Mouse (Mus musculus): ENCODE measurements around the gene Mcam. TPM values are rescaled to one million over a fixed set of nuclear protein-coding genes. Genes with fewer than 3 reads are reported as not detected.
"Not testable (repeated sequence)": the region's sequence is repeated elsewhere in the genome, so short reads cannot be mapped to it uniquely, and the experiment has no call there.

Mcam gene
- total RNA-seq, 2 experiments from 2014 or later = 0.12 TPM; not detected in 1

DNA sequence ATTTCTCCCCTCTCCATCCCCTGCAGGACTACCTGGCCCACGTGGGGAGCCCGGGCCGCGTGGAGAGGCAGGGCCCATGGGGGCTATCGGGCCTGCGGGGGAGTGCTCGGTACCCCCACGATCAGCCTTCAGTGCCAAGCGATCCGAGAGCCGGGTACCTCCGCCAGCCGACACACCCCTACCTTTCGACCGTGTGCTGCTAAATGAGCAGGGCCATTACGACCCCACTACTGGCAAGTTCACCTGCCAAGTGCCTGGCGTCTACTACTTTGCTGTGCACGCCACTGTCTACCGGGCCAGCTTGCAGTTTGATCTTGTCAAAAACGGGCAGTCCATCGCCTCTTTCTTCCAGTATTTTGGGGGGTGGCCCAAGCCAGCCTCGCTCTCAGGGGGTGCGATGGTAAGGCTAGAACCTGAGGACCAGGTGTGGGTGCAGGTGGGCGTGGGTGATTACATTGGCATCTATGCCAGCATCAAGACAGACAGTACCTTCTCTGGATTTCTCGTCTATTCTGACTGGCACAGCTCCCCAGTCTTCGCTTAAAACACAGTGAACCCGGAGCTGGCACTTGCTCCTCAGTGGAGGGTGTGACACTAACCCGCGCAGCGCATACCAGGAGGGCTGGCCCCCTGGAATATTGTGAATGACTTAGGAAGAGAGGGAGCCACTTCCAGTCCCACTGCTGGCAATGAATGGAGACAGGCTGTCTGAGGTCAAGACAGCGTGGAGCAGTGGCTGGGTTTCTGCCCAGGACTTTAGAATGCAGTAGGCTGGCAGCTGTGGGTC lies 25.8 kb upstream of the Mcam start:
- no peak for ATAC-seq (replicated peaks; ENCODE audit: poor library complexity)

DNA sequence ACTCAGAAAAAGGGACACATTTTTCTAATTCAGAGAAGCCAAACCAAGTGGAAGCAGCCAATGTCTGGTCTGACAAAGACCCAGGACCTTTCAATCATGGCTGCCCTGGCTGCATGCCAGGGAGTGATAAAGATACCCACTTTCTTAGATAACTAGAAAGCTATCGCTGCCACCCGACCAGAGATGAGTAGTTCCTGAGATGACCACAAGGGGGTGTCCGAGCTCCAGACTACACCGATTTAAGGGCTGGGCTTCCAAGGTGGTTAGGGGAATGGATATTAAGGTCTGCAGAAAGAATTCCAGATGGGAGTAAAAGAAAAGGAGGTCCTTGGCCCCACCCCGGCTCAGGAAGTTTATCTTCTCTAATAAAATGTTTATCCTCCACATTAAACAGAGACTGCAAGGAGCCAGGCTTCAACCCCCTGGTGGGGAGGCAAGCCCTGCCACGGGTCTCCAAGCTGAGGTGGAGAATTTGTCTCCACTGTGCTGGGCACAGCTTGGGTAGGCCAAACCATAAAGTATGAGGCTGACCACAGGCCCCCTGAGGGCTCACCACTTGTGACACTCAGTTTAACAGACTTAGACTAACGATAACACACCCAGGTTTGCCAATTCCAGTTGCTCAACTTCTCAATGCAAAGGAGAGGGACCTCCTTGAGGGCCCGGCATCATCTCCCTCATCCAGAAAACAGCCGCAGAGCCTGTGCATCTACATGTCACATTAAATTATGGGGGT lies 24.7 kb upstream of the Mcam start:
- ATAC-seq (replicated peaks; ENCODE audit: poor library complexity) = peak; percentile 26; the same call in 1 of the 2 replicates

DNA sequence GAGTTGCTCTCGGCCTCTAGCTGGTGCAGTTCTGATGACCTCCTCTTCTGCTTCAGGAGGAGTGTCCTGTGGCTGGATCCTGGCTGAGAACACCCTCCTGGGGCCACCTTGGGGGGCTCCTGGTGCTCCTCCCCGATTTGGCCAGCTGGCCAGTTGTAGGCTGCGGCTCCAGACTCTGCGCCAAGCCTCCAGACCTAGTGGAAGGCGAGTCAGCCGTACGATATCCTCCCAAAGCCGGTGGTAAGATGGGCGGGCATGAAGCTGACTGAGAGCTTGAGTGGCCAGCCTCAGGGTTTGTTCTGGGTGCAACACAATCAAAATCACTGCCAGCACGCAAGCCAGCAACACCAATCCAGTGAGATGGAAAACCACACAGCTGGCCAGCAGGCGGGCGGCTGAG lies 22.4 kb upstream of the Mcam start:
- ATAC-seq (replicated peaks; ENCODE audit: poor library complexity) = not testable (repeated sequence)

DNA sequence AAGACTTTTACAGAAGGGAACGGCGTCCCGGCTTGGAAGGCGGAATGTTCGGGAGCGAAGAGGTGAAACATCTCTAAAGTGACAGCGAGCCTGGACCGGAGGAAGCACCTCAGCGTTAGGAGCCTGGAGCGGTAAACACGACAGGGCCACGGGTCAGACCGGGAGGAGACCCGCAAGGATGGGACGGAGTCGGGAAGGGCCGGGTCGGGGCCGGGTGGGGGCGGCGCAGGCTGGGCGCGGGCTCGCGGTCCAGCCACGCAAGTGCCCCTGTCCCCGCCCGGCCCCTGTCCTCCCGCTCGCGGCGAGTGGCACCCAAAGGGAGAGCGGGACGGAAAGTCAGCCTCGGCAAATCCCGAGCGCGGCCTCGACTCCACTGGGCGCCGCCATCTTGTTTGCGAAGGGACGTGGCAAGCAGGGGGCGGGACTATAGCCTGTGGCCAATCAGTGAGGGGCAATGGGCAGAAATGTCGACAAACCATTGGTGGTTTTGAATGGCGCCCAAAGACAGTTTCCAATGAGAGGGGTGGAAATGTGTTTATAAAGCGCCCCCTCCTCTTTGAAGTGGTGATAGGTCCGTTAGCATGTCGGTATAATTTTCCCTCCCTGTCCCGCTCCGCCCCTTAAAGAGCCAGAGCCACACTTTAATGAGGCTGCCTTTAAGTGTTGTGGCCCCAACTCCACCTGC lies 21.0 kb upstream of the Mcam start, which contains the start of the genes Gm49380 and Rnf26:
Gene Gm49380 (minus strand): TSS at position 396 of the 685 bp plus-strand sequence.
Gene Rnf26 (minus strand): TSS at position 413 of the 685 bp plus-strand sequence.
- peak; percentile 97 for ATAC-seq (replicated peaks; ENCODE audit: poor library complexity)

DNA sequence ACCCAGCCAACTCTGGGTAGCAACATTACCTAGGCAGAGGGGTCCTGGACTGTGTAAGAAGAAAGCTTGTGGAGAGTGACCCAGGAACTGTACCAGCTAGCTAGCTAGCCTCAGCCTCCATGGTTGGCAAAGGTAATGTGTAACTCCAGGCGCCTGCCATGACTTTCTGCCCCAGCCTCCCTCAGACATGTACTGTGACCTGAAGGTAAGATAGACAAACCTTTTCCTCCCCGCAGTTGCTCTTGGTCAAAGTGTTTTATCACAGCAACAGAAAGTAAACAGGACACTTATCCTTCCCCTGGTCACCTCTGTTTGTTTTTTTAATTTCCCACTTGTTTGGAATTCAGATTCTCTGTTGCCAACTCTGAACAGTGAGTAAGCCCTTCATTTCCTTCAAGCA lies 19.8 kb upstream of the Mcam start:
- no peak for ATAC-seq (replicated peaks; ENCODE audit: poor library complexity)

DNA sequence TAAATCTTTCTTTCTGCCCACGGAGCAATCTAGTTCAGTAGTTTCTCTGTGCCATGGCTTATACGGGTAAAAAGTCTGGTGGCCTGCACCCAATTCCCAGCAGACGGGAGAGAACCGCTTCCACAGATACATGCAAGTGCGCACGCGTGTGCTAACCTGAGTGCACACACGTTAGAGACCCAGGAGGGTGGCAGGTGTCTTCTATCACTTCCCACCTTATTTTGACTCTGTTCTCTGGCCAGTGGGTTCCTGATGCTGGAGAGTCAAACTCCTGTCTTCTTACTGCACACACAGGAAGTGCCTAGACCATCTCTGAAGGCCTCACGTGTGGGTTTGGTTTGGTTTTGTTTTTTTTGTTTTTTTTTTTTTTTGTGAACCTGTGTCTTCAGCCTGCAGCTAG lies 18.7 kb upstream of the Mcam start:
- ATAC-seq (replicated peaks; ENCODE audit: poor library complexity) = no peak

DNA sequence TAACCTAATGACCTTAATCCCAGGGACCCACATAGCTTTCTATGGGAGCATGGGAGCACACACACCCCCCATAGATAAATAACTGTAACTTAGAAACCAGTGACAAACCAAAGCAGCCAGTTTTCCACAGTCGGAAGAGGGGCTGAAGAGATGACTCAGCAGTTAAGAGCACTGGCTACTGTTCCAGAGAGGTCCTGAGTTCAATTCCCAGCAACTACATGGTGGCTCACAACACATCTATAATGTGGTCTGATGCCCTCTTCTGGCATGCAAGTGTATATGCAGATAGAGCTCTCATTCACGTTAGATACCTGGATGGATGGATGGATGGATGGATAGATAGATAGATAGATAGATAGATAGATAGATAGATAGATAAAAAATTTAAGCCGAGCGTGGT lies 18.1 kb upstream of the Mcam start:
- no peak for ATAC-seq (replicated peaks; ENCODE audit: poor library complexity)

DNA sequence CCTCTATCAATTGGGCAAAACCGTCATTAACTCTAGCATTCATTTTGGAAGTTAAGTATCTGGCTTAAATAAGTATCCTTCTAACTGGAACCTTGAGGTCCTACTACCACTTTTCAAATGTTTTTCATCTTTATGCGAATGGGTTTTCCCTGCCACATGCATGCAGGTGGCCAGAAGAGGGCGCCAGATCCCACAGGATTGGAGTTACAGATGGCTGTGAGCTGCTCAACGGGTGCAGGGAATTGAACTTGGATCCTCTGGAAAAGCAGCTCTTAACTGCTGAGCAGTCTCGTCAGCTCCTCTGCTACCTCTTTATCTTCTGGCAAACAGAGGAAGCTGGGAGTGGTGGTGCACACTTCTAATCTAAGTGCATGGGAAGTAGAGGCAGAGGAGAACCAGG lies 15.3 kb upstream of the Mcam start:
- peak; percentile 75 for ATAC-seq (replicated peaks; ENCODE audit: poor library complexity)

DNA sequence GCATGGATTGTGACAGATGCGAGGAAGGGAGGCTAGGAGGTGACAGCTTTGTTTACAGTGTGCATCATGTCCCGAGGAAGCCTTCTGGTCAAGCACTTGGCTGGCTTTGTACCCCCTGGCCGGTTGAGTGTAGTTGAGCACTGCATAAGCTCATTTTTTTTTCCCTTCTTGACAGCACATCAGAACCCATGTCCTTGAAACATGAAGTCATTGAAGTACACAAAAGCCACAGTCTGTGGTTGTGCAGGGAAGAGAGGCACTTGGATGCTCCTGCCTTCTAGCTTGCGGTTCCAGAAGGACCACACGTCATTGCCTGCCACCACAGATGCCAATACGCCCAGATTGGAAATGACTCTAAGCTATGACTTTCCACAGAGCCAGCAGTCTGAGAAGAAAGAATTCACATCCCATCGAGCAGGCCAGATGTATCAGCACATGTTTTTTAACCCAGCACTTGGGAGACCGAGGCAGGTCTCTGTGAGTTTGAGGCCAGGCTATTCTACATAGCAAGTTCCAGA lies 14.3 kb upstream of the Mcam start:
- ATAC-seq (replicated peaks; ENCODE audit: poor library complexity) = no peak

DNA sequence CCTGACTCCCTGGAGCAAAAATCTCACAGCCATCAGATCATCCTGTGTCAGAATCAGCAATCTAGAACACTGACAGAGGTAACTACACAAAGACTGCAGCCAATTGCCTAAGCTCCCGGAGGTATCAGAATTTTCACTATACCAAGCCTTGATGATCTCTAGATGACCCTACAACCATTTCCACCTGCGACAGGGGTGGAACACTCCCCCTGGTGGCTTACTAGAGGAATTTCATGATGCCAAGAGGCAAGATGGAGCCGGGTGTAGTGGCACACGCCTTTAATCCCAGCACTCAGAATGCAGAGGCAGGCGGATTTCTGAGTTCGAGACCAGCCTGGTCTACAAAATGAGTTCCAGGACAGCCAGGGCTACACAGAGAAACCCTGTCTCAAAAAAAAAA lies 10.0 kb upstream of the Mcam start:
- peak; percentile 60 for ATAC-seq (replicated peaks; ENCODE audit: poor library complexity)

DNA sequence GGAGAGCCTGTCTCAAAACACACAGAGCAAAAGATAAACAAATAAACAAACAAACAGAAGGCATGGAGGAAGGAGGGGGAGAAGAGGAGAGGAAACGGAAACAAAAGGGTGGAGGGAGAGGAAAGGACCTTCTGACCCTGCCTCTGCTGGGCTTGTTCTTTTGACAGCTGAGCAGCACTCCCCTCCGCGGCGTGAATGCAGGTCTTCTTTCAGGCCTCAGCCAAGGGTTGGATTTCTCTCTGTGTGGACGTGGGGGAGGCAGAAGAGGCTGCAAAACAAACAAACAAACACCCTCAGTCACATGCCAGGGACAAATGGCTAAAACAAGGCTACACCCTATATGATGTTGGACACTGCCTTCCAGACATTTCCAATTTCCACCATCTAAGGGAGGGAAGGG lies 9.2 kb upstream of the Mcam start:
- no peak for ATAC-seq (replicated peaks; ENCODE audit: poor library complexity)

DNA sequence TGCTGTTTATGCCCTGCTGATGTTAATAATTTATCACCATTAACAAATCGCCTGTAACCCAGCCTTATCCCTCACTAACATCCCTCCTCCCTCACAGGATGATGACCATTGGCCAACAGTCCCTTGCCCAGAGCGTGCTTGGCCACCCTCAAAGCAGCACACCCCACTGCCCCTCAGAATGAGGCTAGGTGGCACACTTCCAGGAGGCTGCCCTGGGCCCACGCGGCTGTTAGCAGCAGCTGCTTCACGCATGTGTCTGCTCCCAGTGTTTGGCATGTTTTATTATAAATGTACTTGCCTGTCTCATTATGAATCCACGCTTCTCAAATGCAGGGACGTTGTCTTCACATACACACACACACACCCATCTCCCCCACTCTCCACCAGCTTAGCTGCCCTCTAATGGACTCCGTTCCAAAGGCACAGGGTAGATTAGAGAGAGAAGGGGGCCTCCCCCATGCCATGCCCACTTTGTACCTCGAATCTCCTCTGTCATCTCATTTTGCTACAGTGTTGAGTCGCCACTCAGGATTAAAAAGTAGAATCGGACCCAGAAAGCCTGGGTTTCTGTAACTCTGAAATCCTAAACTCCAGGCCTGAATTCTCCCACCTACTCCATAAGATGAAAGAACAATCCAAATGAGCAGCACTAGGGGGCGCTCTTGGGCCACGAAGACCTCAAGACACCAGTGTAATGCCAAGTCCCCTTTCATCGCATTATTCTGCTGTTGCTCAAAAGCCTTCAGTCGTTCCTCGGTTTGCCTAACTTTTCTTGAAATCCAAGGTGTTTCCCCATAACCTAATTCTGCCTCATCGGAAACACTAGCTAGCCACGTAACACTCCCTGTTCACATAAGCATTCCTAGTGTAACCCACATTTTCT lies 8.5 kb upstream of the Mcam start:
- ATAC-seq (replicated peaks; ENCODE audit: poor library complexity) = peak; percentile 77

DNA sequence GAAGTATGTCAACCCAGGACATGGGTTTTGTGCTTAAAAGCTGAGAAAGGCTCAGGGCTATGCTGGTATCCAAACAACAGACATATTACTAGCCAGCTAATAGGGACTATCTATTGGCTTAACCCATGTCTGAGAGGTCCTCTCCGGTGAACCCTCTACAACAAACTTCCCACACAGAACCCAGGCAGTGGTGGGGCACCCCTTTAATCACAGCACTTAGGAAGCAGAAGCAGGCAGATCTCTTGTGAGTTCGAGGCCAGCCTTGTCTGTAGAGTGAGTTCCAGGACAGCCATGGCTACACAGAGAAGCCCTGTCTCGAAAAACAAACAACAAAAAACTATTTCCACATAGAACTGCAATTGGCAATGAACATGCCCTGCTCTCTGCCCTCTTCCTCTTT lies 7.5 kb upstream of the Mcam start:
- no peak for ATAC-seq (replicated peaks; ENCODE audit: poor library complexity)

DNA sequence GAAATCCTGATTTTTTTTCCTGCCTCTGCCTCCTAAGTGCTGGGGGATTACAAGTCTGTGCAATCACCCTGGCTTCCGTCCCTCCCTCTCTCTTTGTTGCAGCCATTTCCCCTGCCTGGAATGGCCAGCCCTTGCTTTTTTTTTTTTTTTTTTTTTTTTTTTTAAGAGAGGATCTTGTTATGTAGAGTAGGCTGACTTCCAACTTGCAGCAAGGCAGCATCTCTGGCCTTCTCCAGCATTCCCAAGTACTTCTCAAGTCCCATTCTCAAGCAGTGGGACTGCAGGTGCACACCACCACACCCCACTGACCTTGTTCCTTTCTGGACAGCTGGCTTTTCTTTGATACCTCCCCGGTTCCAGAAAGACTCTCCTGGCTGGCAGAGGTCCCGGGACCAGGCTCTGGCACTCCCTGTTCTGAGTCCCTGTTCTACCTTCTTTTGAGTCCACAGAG lies 6.9 kb upstream of the Mcam start:
- ATAC-seq (replicated peaks; ENCODE audit: poor library complexity) = no peak

DNA sequence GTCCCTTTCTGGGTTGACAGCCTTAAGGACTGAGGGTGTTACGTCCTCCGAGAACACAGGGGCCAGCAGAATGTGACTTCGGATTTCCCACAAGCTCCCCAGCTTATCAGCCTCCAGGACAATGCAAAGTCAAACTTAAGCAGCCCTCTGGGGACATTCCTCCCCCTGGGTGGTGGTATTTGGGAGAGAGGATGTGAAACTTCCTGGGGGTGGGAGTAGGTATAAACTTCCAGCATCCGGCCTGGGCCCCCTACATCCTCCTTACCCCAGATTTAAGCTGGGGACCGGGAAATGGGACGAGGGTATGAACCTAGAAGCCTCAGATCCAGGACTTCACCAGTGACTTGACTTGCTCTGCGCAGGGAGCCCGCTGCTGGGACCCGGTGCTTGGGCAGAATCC lies 4.6 kb upstream of the Mcam start:
- ATAC-seq (replicated peaks; ENCODE audit: poor library complexity) = no peak

DNA sequence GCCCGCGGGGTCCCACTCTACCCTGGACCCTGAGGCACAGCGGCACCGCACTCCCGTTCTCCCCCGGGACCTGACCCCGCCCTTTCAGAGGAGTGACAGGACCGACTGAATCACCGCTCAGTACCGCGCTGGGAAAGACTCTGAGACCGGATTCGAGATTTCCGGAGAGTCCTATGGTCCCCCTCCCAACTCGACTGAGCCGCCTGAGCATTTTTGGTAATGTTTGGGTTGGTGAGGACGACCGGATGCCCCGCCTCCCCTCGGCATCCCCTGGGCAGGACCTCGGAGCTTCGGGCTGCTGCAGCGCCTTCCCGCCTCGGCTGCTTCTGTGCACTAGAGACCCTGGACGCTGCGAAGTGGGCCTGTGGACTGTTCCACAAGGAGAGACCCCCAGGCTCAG lies 4.2 kb upstream of the Mcam start:
- peak; percentile 30 for ATAC-seq (replicated peaks; ENCODE audit: poor library complexity)

DNA sequence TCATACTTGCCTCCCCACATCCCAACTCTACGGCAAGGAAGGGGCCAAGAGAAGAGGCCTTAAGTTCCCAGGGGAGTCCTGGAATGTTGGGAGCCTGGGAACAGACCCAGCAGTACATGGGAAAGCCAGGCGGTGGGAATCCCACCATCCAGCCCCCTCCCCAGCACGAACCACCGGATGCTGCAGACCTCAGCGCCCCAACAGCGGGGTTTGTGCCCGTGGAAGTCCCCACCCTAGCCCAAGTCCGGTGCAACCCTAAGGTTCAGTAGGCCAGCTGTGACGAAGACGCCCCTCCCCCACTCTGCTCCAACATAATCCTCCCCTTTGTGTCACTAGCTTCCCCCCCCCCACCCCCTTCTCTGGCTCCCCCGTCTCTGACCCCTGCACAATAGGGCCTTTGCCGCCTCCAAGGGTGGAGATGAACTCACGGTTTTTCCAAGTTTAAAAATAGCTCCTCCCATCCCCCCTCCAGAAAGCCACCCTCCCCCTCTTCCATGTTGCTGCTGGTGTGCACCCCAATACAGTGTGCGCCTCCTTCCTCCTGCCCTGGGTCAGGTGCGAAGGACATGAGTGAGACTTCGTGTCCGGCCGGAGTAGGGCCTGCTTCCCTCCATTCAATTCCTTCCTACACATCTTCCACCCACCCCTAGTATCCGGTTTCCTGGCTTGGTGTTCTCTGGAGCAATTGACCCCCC lies 3.5 kb upstream of the Mcam start:
- ATAC-seq (replicated peaks; ENCODE audit: poor library complexity) = no peak

DNA sequence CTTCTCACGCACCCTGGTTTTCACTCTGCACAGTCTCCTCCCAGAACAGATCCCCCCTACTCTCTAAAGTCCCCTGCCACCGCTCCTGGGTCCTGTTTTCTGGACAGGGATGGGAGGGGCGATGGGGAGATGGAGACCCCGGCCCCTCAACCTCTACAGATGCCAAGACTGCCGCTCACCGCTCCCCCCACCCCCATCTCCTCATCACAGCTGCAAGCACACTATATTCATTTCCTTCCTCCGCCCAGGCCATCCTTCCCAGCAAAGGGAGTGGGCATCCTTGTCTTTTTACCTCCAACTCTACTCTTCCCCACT lies 3.0 kb upstream of the Mcam start:
- ATAC-seq (replicated peaks; ENCODE audit: poor library complexity) = no peak

DNA sequence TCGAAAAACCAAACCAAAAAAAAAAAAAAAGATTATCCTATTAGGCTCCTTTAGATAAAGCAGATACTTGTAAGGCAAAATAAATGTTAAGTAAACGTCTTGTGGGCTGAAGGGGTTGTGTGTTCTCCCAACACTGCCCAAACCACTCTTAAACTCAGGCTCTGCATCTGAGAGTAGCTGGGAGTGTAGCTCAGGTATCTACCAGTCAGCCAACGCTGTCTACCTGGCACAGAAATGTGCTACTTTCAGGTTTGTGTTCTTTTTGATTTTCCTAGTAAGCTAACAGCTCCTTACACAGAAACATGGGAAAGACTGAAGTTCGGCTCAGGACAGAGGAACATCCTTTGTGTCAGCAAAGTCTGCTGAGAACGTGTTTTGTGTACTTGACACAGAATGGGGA lies 2.1 kb upstream of the Mcam start:
- no peak for ATAC-seq (replicated peaks; ENCODE audit: poor library complexity)

DNA sequence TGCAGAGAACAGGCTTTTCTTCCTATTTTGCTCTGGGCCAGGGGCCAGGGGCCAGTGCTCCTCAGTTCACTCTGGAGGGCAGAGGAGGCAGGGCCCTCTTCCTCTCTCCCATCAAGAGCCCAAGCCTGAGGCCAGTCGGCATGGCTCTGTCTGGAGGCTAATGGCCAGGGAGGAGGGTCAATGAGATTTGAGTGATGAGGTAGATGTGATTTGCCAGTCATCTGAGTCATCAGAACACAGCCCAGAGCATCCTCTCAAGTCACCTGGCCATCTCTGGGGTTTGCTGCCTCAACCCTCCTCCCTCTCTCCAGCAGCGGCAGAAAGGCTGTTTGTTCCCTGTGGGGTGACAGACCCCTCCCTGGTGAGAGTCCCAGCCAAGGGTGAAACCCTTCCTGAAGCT lies 982 bp upstream of the Mcam start:
- no peak for ATAC-seq (replicated peaks; ENCODE audit: poor library complexity)
